Mouse (Mus musculus) small intestine, adult 10 weeks (tissue): ENCODE measurements around the gene 2010315B03Rik. TPM values are rescaled to one million over a fixed set of nuclear protein-coding genes. Genes with fewer than 3 reads are reported as not detected.

Experiments used
- polyA plus RNA-seq: library from polyadenylated mRNA; stranded (reverse); fragments of 350-450 nt; fragmentation: Illumina TruSeq; extraction: RNeasy Lipid Tissue Mini Kit (QIAGEN cat#74804); gene quantifications from one replicate; pipeline ENCODE4 v1.2.3, GENCODE M21; 2014; ENCODE audit warnings: low replicate concordance

2010315B03Rik gene
- 191 TPM for polyA plus RNA-seq

DNA sequence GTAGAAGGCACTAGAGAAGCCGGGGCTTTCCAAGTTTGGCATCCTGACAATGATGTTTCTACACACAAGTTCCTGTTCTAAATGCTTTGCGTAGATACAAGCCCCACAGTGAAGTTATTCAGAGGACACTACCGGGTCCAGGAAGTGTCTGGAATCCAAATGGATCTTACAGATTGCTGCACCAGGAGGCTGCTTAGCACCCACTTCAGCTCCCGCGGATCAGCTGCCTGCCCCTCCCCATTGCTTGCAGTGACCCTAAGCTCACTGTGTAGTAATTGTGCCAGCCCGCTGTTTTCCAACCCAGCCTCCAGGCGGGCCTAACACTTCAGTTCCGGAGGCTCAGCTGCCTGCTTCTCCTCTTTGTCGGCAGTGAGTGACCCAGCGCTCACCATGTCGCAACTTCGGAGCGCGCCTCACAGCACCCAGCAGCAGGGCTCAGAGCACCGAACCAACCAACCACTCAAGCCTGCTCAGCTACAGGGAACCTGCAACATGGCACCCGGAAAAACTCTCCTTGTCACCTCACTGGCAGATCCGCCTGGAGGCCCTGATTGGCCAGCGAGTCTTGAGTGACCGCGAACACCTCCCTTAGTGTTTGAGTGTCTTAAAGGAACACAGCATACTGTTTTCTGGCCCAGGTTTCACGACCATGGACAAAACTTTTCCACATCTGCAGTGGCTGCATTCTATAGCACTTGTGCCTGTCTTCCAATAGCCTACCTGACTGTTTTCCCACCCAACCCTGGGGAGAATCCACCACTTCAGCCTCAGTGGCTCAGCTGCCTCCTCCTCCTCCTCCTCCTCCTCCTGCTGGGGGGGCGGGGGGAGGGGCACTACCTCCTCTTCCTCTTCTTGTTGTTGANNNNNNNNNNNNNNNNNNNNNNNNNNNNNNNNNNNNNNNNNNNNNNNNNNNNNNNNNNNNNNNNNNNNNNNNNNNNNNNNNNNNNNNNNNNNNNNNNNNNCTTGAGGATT, at the start of gene 2010315B03Rik:
TSS of gene 2010315B03Rik (minus strand) at position 526 of the 972 bp plus-strand sequence.

Other genes starting within 250 kb of the 2010315B03Rik start
- 6.8 TPM for gene Ccr2, start 210.7 kb downstream of the 2010315B03Rik start, polyA plus RNA-seq
- gene Ccr5, start 191.2 kb downstream of the 2010315B03Rik start, polyA plus RNA-seq: 6.3 TPM
- 4.5 TPM for gene Ppp2r3d, start 164.2 kb upstream of the 2010315B03Rik start, polyA plus RNA-seq
- gene Gm21836, start 181.1 kb upstream of the 2010315B03Rik start, polyA plus RNA-seq: not detected